Mouse (Mus musculus): ENCODE data around the gene Bpnt1.
"Not testable (repeated sequence)": the region's sequence is repeated elsewhere in the genome, so short reads cannot be mapped to it uniquely, and the experiment has no call there.

The Bpnt1 gene

GRCm38 (mm10) chr1:185331983-185332430 lies at the start of gene Bpnt1:
TSS of gene Bpnt1 (plus strand) at chr1:185332149.
- DNase-seq (ENCODE audit: low read depth, low spot score) = peak; percentile 81

GRCm38 (mm10) chr1:185282846-185283245 lies 49.1 kb upstream of the Bpnt1 start:
- DNase-seq (ENCODE audit: low read depth, low spot score) = no peak

- DNase-seq (ENCODE audit: low read depth, low spot score) = no peak
Measured at GRCm38 (mm10) chr1:185283247-185283646, 48.7 kb upstream of the Bpnt1 start.

DNA sequence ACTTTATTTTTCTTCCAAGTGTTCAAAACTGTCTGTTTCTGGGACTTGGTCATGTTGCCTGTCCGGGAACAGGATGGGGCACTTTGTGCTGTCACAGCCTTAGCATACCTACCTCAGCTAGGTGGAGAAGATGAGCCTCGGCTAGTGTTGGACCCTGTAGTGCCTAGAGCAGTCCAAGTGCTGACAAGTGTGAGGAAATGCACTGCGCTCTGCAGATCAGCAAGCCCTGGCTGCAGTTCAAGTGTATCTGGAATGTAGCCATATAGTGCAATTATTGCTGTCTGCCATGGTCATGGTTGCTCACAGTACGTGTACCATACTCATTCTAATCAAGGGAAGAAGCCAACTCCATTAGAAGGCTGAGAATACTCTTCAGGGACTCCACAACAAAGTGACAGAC lies 47.2 kb upstream of the Bpnt1 start:
- peak; percentile 4 for DNase-seq (ENCODE audit: low read depth, low spot score)

- peak; percentile 27 for DNase-seq (ENCODE audit: low read depth, low spot score)
Measured at GRCm38 (mm10) chr1:185285171-185285570, 46.8 kb upstream of the Bpnt1 start.

GRCm38 (mm10) chr1:185287066-185287465 lies 44.9 kb upstream of the Bpnt1 start:
- no peak for DNase-seq (ENCODE audit: low read depth, low spot score)

- no peak for DNase-seq (ENCODE audit: low read depth, low spot score)
Measured at GRCm38 (mm10) chr1:185289231-185289630, 42.7 kb upstream of the Bpnt1 start.

DNA sequence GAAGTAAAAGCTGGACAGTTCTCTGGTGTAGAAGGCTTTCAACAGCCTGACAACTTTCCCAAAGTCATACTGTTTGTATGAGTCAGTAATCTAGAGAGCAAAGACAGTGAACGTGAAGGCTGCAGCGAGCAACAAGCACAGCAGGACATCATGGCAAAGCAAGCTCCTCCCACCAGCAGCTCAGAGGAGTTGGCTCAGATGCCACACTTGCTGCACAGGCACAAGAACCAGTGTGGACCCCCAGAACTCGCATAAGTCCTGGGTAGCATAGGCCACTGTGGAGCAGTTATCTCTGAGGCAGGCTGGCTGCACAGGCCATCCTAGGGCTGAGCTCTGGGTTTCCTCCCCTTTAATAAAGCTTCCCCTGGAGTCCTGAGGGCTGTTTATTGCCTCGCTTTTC lies 40.6 kb upstream of the Bpnt1 start:
- no peak for DNase-seq (ENCODE audit: low read depth, low spot score)

GRCm38 (mm10) chr1:185292646-185293360 lies 39.1 kb upstream of the Bpnt1 start:
- DNase-seq (ENCODE audit: low read depth, low spot score) = no peak

GRCm38 (mm10) chr1:185296850-185297249 lies 35.1 kb upstream of the Bpnt1 start:
- DNase-seq (ENCODE audit: low read depth, low spot score) = no peak

DNA sequence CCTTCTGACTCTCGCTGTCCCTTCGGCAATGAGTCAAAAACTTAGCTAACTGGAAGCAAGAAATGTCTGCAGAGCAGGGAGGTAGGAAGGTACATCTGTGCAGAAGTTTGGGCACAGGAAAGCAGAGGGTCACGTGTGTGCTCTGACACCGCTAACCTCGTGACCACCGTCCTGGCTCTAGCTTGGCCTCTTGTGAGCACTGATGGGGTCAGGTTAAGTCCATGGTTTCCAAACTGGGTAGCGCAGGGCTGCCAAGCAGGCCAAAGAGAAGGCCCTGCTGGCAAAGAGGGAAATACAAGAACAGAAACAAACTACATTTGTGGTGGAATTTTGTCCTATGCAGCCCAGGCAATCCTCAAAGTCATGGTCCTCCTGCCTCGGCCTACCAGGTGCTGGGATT lies 33.5 kb upstream of the Bpnt1 start:
- DNase-seq (ENCODE audit: low read depth, low spot score) = no peak

DNA sequence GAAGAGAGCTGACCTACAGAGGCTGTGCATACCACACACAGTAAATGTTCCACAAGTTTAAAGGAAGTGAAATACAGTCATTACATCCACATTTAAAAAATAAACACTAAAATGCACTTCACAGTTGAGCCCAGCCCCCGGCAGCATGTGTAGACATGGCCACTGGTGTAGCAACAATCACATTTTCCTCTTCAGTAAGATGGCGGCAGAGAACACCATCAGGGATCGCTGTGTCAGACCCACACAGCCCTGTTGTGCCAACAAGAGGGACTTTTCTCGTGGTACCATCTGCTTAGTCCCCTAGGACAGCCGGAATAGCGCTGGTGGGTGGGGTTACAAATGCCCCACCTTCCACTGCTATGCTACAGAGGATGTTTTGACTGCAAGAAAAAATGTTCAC lies 29.1 kb upstream of the Bpnt1 start:
- no peak for DNase-seq (ENCODE audit: low read depth, low spot score)

DNA sequence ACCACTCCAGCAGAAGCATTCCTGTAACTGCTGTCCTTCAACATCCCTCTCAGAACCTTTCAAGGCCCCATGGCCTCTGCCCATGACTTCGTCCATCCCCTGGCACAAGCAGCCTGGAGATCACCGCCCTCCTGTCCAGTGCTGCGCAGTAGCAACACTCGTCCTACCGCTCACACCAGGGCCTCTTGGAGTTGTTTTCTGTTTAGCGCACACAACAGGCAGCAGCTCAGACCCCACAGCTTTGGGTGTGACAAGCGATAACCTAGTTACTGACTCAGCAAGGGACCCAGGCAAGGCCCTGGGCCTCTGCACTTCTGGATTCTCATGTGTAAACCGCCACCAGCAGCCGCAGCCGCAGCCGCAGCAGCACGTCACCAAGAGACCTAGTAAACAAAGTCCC lies 25.1 kb upstream of the Bpnt1 start:
- no peak for DNase-seq (ENCODE audit: low read depth, low spot score)

DNA sequence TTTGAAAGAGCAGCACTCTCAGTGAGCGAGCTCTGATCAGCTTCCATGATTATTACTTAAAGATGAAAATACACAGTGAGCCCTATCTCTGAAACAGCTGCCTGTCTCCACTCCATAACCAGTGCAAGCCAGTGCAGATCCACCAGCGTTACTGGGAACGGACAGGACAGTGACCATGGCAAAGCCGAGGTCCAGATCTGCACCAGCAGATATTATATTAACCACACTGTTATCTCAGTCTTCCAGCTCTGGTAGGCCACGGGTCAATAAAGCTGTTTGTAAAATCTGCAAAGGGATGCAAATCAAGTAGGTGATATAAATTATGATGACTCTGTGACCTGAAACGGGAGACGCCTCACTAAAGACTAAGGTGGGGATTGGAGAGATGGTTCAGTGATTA lies 24.3 kb upstream of the Bpnt1 start:
- no peak for DNase-seq (ENCODE audit: low read depth, low spot score)

DNA sequence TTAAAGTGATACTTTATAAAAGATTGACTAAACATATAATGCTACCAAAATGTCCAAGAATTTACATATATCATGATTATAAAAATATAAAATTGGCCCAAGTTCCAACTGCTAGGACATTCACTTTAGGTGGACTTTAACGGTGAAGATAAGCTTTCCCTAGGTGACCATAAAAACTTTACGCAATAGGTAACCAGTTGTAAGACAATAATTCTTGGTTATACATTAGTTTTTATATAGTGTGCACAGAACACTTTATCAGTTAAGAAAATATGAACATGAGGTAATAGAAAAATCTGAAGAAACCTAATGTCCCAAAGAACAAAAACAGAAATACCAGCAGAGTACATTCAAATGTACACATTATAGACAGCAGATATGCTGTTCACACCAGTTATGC lies 23.6 kb upstream of the Bpnt1 start:
- no peak for DNase-seq (ENCODE audit: low read depth, low spot score)

GRCm38 (mm10) chr1:185308908-185309307 lies 23.0 kb upstream of the Bpnt1 start:
- no peak for DNase-seq (ENCODE audit: low read depth, low spot score)

- no peak for DNase-seq (ENCODE audit: low read depth, low spot score)
Measured at GRCm38 (mm10) chr1:185311949-185312348, 20.0 kb upstream of the Bpnt1 start.

GRCm38 (mm10) chr1:185314546-185314945 lies 17.4 kb upstream of the Bpnt1 start:
- no peak for DNase-seq (ENCODE audit: low read depth, low spot score)

DNA sequence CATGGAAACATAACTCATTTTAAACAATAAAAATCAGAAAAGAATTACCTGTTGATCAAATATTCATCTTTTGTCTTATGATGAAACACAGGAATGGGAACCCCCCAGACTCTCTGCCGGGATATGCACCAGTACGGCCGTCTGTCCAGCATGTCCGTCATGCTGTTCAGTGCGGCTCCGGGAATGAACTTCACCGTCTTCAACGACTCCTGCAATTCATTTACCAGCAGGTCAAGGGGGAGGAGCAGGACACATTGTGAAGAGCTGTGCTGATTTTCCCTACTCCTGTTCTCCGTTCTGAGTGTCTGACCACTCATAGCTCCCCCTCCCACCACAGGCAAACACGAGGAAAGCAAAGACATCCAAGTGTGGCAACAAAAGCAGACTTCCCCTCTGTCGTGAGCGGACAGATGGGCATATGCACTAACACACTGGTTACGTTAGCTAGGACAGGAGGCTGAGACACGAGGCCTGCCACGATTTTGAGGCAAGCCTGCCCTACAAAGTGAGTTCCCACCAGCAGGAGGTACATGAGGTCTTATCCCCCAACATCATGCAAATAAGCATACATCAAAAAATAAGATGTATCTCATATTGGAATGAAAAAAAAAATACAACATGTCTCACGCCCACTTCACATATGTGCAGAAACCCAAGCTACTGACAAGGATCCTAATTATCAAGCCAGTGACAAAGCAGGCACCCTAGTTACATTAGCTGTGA lies 15.9 kb upstream of the Bpnt1 start:
- DNase-seq (ENCODE audit: low read depth, low spot score) = no peak

- DNase-seq (ENCODE audit: low read depth, low spot score) = not testable (repeated sequence)
Measured at GRCm38 (mm10) chr1:185327754-185328345, 4.1 kb upstream of the Bpnt1 start.

GRCm38 (mm10) chr1:185328721-185329610 lies 3.0 kb upstream of the Bpnt1 start, which contains the start of gene Iars2:
TSS of gene Iars2 (minus strand) at chr1:185329396.
- peak; percentile 81 for DNase-seq (ENCODE audit: low read depth, low spot score)

- no peak for DNase-seq (ENCODE audit: low read depth, low spot score)
Measured at GRCm38 (mm10) chr1:185329851-185330250, 2.1 kb upstream of the Bpnt1 start.
